Mouse (Mus musculus) MEL (cell line): Measurements from ENCODE around the gene Tkt. TPM values are rescaled to one million over a fixed set of nuclear protein-coding genes. Genes with fewer than 3 reads are reported as not detected.

ENCODE experiments used
- DNase-seq: peaks from one replicate; pipeline ENCODE4 v3.0.0; 2011; ENCODE audit warnings: low read depth, low spot score
- H3K27ac ChIP-seq: 2 replicates; pipeline ENCODE4 v1.5.1; 2012; ENCODE audit warnings: low read depth, mild to moderate bottlenecking, control low read depth, low read length, moderate library complexity; ENCODE audit not compliant: control insufficient read depth
- H3K27me3 ChIP-seq, 2 experiments: fragments of 150-350 bp in 1 of 2; sonication (generic) in 1 of 2; 2 replicates each; pipeline ENCODE4 v1.6.1; 2012; ENCODE audit warnings: low read length in 2 of 2, mild to moderate bottlenecking in 2 of 2, improper control_type of control experiment in 1 of 2, moderate library complexity in 1 of 2; ENCODE audit not compliant: insufficient read depth in 2 of 2, control insufficient read depth in 1 of 2
- H3K36me3 ChIP-seq, 2 experiments: 2 replicates each; pipeline ENCODE4 v1.6.1; 2012 to 2014; ENCODE audit warnings: low read length in 2 of 2, improper control_type of control experiment in 1 of 2, inconsistent platforms in 1 of 2, mild to moderate bottlenecking in 1 of 2; ENCODE audit not compliant: insufficient read depth in 2 of 2, control insufficient read depth in 1 of 2
- H3K4me1 ChIP-seq, 2 experiments: fragments of 150-350 bp in 1 of 2; sonication (generic) in 1 of 2; 2 replicates each; pipeline ENCODE4 v1.6.1; 2012; ENCODE audit warnings: low read length in 2 of 2, improper control_type of control experiment in 1 of 2, mild to moderate bottlenecking in 1 of 2; ENCODE audit not compliant: insufficient read depth in 2 of 2, control insufficient read depth in 1 of 2
- H3K4me3 ChIP-seq, 2 experiments: fragments of 150-350 bp in 1 of 2; sonication (generic) in 1 of 2; 2 replicates each; pipeline ENCODE4 v1.5.1; 2012; ENCODE audit warnings: low read depth in 2 of 2, low read length in 2 of 2, mild to moderate bottlenecking in 2 of 2, moderate library complexity in 2 of 2, control low read depth in 1 of 2, improper control_type of control experiment in 1 of 2; ENCODE audit not compliant: control insufficient read depth in 1 of 2, insufficient read depth in 1 of 2
- H3K79me2 ChIP-seq: 2 replicates; pipeline ENCODE4 v1.6.1; 2012; ENCODE audit warnings: mild to moderate bottlenecking, low read length, moderate library complexity; ENCODE audit not compliant: control insufficient read depth, poor library complexity, insufficient read depth
- H3K9ac ChIP-seq: 2 replicates; pipeline ENCODE4 v1.6.1; 2012; ENCODE audit warnings: low read depth, mild to moderate bottlenecking, control low read depth, low read length, moderate library complexity; ENCODE audit not compliant: control insufficient read depth, poor library complexity, severe bottlenecking
- H3K9me3 ChIP-seq: fragments of 150-350 bp; sonication (generic); replicated peaks from 2 replicates; pipeline ENCODE4 v1.6.1; 2012; ENCODE audit warnings: mild to moderate bottlenecking, low read length, improper control_type of control experiment, moderate library complexity; ENCODE audit not compliant: insufficient read depth
- CHD2 ChIP-seq: IDR thresholded peaks from 2 replicates; pipeline ENCODE4 v1.6.1; 2011; ENCODE audit warnings: low read length, improper control_type of control experiment
- E2F4 ChIP-seq: IDR thresholded peaks from 2 replicates; pipeline ENCODE4 v1.6.1; 2011; ENCODE audit warnings: low read depth, low read length, improper control_type of control experiment, borderline replicate concordance
- ETS1 ChIP-seq: IDR thresholded peaks from 2 replicates; pipeline ENCODE4 v1.6.1; 2012; ENCODE audit warnings: low read depth, mild to moderate bottlenecking, inconsistent platforms, low read length, improper control_type of control experiment, moderate library complexity
- GABPA ChIP-seq: IDR thresholded peaks from 2 replicates; pipeline ENCODE4 v1.6.1; 2012; ENCODE audit warnings: low read depth, mild to moderate bottlenecking, inconsistent platforms, low read length, improper control_type of control experiment, moderate library complexity
- MAX ChIP-seq: IDR thresholded peaks from 2 replicates; pipeline ENCODE4 v1.6.1; 2011; ENCODE audit warnings: low read length, improper control_type of control experiment
- MAZ ChIP-seq: IDR thresholded peaks from 2 replicates; pipeline ENCODE4 v1.6.1; 2012; ENCODE audit warnings: low read depth, mild to moderate bottlenecking, inconsistent platforms, low read length, improper control_type of control experiment
- MXI1 ChIP-seq: IDR thresholded peaks from 2 replicates; pipeline ENCODE4 v1.6.1; 2011; ENCODE audit warnings: mild to moderate bottlenecking, low read depth, low read length, improper control_type of control experiment
- MYB ChIP-seq: IDR thresholded peaks from 2 replicates; pipeline ENCODE4 v1.6.1; 2011; ENCODE audit warnings: mild to moderate bottlenecking, low read depth, low read length, improper control_type of control experiment
- NELFE ChIP-seq: IDR thresholded peaks from 2 replicates; pipeline ENCODE4 v1.6.1; 2011; ENCODE audit warnings: low read depth, low read length, improper control_type of control experiment
- NRF1 ChIP-seq: IDR thresholded peaks from 2 replicates; pipeline ENCODE4 v1.6.1; 2014; ENCODE audit warnings: low read depth, mild to moderate bottlenecking, inconsistent platforms, low read length, improper control_type of control experiment, moderate library complexity; ENCODE audit not compliant: poor library complexity, insufficient read depth, severe bottlenecking
- POLR2A ChIP-seq, 2 experiments: IDR thresholded peaks; 2 replicates each; pipeline ENCODE4 v1.6.1; 2011 to 2012; ENCODE audit warnings: low read length in 2 of 2, mild to moderate bottlenecking in 2 of 2, control low read depth in 1 of 2, improper control_type of control experiment in 1 of 2, low read depth in 1 of 2, moderate library complexity in 1 of 2; ENCODE audit not compliant: control insufficient read depth in 1 of 2, insufficient read depth in 1 of 2, poor library complexity in 1 of 2
- POLR2AphosphoS2 ChIP-seq: IDR thresholded peaks from 2 replicates; pipeline ENCODE4 v1.6.1; 2011; ENCODE audit warnings: low read length, improper control_type of control experiment
- RCOR1 ChIP-seq: IDR thresholded peaks from 2 replicates; pipeline ENCODE4 v1.6.1; 2012; ENCODE audit warnings: low read depth, mild to moderate bottlenecking, inconsistent platforms, low read length, improper control_type of control experiment
- SIN3A ChIP-seq: IDR thresholded peaks from 2 replicates; pipeline ENCODE4 v1.6.1; 2012; ENCODE audit warnings: low read length, improper control_type of control experiment, inconsistent platforms
- TAL1 ChIP-seq: IDR thresholded peaks from 2 replicates; pipeline ENCODE4 v1.6.1; 2012; ENCODE audit warnings: mild to moderate bottlenecking, inconsistent platforms, low read length, moderate library complexity, mixed read lengths
- TBP ChIP-seq: IDR thresholded peaks from 2 replicates; pipeline ENCODE4 v1.8.0; 2011; ENCODE audit warnings: low read depth, low read length, improper control_type of control experiment
- TCF12 ChIP-seq: IDR thresholded peaks from 2 replicates; pipeline ENCODE4 v1.6.1; 2014; ENCODE audit warnings: low read depth, mild to moderate bottlenecking, inconsistent platforms, low read length, improper control_type of control experiment, moderate library complexity
- UBTF ChIP-seq: IDR thresholded peaks from 2 replicates; pipeline ENCODE4 v1.6.1; 2012; ENCODE audit warnings: low read depth, mild to moderate bottlenecking, inconsistent platforms, low read length, improper control_type of control experiment, moderate library complexity, borderline replicate concordance; ENCODE audit not compliant: insufficient read depth
- USF1 ChIP-seq: IDR thresholded peaks from 2 replicates; pipeline ENCODE4 v1.6.1; 2014; ENCODE audit warnings: low read depth, mild to moderate bottlenecking, inconsistent platforms, low read length, improper control_type of control experiment, moderate library complexity
- USF2 ChIP-seq, 2 experiments: IDR thresholded peaks; 2 replicates each; pipeline ENCODE4 v1.6.1; 2011 to 2012; ENCODE audit warnings: improper control_type of control experiment in 2 of 2, low read length in 2 of 2, borderline replicate concordance in 1 of 2, inconsistent platforms in 1 of 2, low read depth in 1 of 2, mild to moderate bottlenecking in 1 of 2; ENCODE audit not compliant: insufficient read depth in 1 of 2
- ZMIZ1 ChIP-seq: IDR thresholded peaks from 2 replicates; pipeline ENCODE4 v1.6.1; 2012; ENCODE audit warnings: low read depth, mild to moderate bottlenecking, inconsistent platforms, low read length, improper control_type of control experiment, moderate library complexity
- polyA plus RNA-seq, 2 experiments: library from polyadenylated mRNA; stranded (reverse) in 1 of 2; unstranded in 1 of 2; fragments of >175 nt in 1 of 2; fragments of >200 nt in 1 of 2; gene quantifications; 2 replicates each; pipeline versions ENCODE4 v1.2.1 to v1.2.4; 2012; ENCODE audit warnings: low replicate concordance in 2 of 2, low read depth in 1 of 2; ENCODE audit not compliant: insufficient read length in 2 of 2, insufficient read depth in 1 of 2, missing spikeins in 1 of 2
- total RNA-seq: library from RNA; depleted of rRNA; stranded (reverse); fragments of 300-350 nt; gene quantifications from 2 replicates; pipeline ENCODE4 v1.2.3, GENCODE M21; 2012

Gene Tkt
- total and polyA plus RNA-seq, 3 experiments, result 115 to 1,273 (median 640) TPM

DNA sequence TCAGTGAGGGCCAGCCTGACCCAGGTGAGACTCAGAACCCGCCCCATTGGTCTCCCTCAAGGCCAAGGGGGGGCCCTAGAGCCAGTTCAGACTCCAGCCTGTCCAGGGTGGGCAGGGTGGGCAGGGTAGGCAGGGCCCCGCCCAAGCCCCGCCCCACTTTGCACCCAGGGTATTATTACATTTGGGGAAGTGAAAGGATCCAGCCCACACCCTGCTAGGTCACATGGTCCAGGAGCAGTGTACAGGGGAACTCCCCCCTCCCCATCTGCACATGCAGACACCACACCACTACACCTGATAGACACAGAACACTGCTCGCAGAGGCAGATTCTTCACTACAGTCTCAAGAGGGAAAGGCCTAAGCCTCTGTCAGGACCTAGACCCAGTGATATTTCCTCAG lies 59.5 kb downstream of the Tkt start:
- H3K9me3 ChIP-seq, result no peaks in the 10 kb centered on the region
- H3K27ac ChIP-seq, result no peak overlapping the region
- no peaks in the 10 kb centered on the region; the same call in 1 of the 2 replicates for H3K79me2 ChIP-seq
- peak; percentile 55 for DNase-seq
- TF ChIP-seq USF1, result peak; percentile 88
- TF ChIP-seq MAX, result 0 out of 2 replicates have a peak, but pooled peaks have one; percentile 27
- TF ChIP-seq POLR2A (IDR thresholded peaks at IDR 0.05; ENCODE audit: control insufficient read depth in 1 of 2, insufficient read depth in 1 of 2, low read depth in 1 of 2, low read length in 2 of 2, poor library complexity in 1 of 2), result no peak
- no peak for TF ChIP-seq CHD2
- peak in 1 of 2 experiments; percentile 32; a peak in 1 of 4 replicates for TF ChIP-seq USF2 (IDR thresholded peaks at IDR 0.05; ENCODE audit: borderline replicate concordance in 1 of 2, insufficient read depth in 1 of 2, low read depth in 1 of 2, low read length in 2 of 2)
- no peak for TF ChIP-seq NELFE
- no peak for TF ChIP-seq RCOR1
- TF ChIP-seq ETS1, result no peak
- no peak for TF ChIP-seq TBP
- TF ChIP-seq, all 39 proteins: peak for 3
- H3K9ac ChIP-seq, result no peak overlapping the region
- no peak overlapping the region for H3K4me3 ChIP-seq
- peaks cover 3 to 10% of the 10 kb centered on the region in 2 experiments for H3K36me3 ChIP-seq
- H3K27me3 ChIP-seq, result no peaks in the 10 kb centered on the region
- H3K4me1 ChIP-seq, result peaks cover 2 to 6% of the 10 kb centered on the region in 2 experiments; a peak in 3 of 4 replicates

DNA sequence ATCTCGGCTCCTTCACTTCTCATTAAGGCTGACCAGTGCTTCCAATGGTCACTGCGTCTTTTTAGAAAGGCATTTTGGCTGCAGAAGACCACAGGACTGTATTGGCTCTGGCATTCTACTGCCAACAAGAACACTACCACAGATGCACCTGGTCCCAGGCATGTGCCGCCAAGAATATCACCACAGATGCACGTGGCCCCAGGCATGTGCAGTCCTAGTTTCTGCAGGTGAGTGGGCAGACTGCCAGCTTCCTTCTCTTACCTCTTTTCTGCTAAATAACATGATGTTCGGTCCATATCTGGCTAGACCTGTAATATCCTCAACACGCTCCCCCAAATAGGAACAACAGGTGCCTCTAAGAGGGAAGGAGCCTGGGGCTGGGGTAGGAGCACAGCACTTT lies 60.0 kb downstream of the Tkt start:
- Histone ChIP-seq H3K9me3 (no peaks in the 10 kb centered on the region), H3K79me2 (no peaks in the 10 kb centered on the region; the same call in 1 of the 2 replicates), H3K9ac (no peak overlapping the region), H3K36me3 (peaks cover 3 to 8% of the 10 kb centered on the region in 2 experiments), H3K4me1 (peaks cover 2 to 6% of the 10 kb centered on the region in 2 experiments; a peak in 3 of 4 replicates), H3K27ac (no peak overlapping the region), H3K27me3 (no peaks in the 10 kb centered on the region), H3K4me3 (no peak overlapping the region)
- no peak for DNase-seq
- no peak for TF ChIP-seq USF2 (IDR thresholded peaks at IDR 0.05; ENCODE audit: borderline replicate concordance in 1 of 2, insufficient read depth in 1 of 2, low read depth in 1 of 2, low read length in 2 of 2)
- no peak for TF ChIP-seq USF1
- no peak for TF ChIP-seq NRF1
- no peak for TF ChIP-seq MXI1
- TF ChIP-seq UBTF, result no peak
- no peak for TF ChIP-seq E2F4
- no peak for TF ChIP-seq MAZ
- TF ChIP-seq NELFE, result no peak
- no peak for TF ChIP-seq SIN3A
- TF ChIP-seq ZMIZ1, result no peak
- no peak for TF ChIP-seq GABPA
- no peak for TF ChIP-seq POLR2AphosphoS2
- TF ChIP-seq MYB, result no peak
- no peak for TF ChIP-seq TAL1
- TF ChIP-seq TCF12, result no peak
